Mouse (Mus musculus): Measurements from ENCODE around the gene Mefv.

DNA sequence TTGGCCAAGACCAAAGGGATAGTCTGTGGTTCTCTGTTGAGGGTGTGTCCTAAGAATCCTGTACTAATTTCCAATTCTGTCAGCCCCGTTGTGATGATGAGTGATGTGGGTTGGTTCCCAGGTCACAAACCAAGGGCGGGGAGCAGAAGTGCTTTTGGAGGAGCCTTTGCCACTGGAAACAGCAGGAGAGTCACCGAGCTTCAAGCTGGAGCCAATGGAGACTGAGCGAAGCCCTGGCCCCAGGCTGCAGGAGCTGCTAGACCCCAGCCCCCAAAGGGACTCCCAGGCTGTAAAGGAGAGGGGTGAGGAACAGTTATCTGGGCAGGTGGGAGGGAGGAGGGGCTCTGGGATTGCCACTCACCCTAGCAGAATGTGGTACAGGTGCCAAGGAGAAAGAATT lies 27.8 kb upstream of the Mefv start:
- TF ChIP-seq HCFC1 (IDR thresholded peaks at IDR 0.05; ENCODE audit: borderline replicate concordance, insufficient read depth, low read length), result no peak
- no peak for TF ChIP-seq ZNF384 (IDR thresholded peaks at IDR 0.05; ENCODE audit: low read depth, low read length)
- no peak for TF ChIP-seq CHD2 (IDR thresholded peaks at IDR 0.05; ENCODE audit: low read depth, low read length)
- TF ChIP-seq MAFK (IDR thresholded peaks at IDR 0.05; ENCODE audit: insufficient read depth, low read depth, low read length), result no peak

Measured in ES-E14 (cell line).